24 mouse cellular contexts compared by ENCODE assay signal in the genomic region with DNA sequence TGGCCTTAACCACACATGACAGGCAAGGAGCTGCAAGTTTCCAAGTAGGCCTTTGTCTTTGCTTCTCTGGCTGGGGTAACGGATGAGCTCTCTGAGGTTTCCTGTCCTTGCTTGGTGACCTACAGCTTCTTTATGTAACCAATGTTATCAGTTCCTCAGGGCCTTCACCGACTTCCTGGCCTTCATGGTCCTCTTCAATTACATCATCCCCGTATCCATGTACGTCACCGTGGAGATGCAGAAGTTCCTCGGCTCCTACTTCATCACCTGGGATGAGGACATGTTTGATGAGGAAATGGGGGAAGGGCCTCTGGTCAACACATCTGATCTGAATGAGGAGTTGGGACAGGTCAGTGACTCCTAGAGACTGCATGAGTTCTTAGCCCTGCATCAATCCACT. TPM values are rescaled to one million over a fixed set of nuclear protein-coding genes. Genes with fewer than 3 reads are reported as not detected.
DNase-seq lines count a peak whose midpoint lies in the region; ATAC-seq and TF ChIP-seq lines count a peak whose summit lies in the region.
"Had no signal": no experiment of that assay in that cellular context is flagged by ENCODE, and none has a peak within 500 bp of the region (broad histone marks: within the 10 kb centered on the region; RNA-seq: fewer than 3 reads in every experiment).

No protein-coding gene starts in this region.

- no peak overlapping the region for H3K4me2 ChIP-seq in hindbrain, embryonic 13.5 days
- H3K4me2 ChIP-seq in lung, postnatal 0 days (replicated peaks; ENCODE audit: low read depth, low read length): no peak overlapping the region
- H3K4me2 ChIP-seq: embryonic facial prominence, embryonic 13.5 days; embryonic facial prominence, embryonic 15.5 days; forebrain, embryonic 12.5 days had no signal

- no peak for TF ChIP-seq EP300 in lung, postnatal 0 days (IDR thresholded peaks at IDR 0.05)

- H3K9ac ChIP-seq in hindbrain, embryonic 13.5 days: no peak overlapping the region
- H3K9ac ChIP-seq in lung, postnatal 0 days (replicated peaks; ENCODE audit: low read depth): no peak overlapping the region
- H3K9ac ChIP-seq: embryonic facial prominence, embryonic 13.5 days; embryonic facial prominence, embryonic 15.5 days; forebrain, embryonic 12.5 days had no signal

- no peaks in the 10 kb centered on the region for H3K27me3 ChIP-seq in hindbrain, embryonic 10.5 days (ENCODE audit: insufficient read depth, poor library complexity, severe bottlenecking)
- no peaks in the 10 kb centered on the region for H3K27me3 ChIP-seq in hindbrain, embryonic 13.5 days
- H3K27me3 ChIP-seq in megakaryocyte, embryonic 14.5 days (replicated peaks): peaks cover 2% of the 10 kb centered on the region
- no peaks in the 10 kb centered on the region for H3K27me3 ChIP-seq in limb, embryonic 10.5 days (ENCODE audit: low read depth, poor library complexity, severe bottlenecking)
- no peaks in the 10 kb centered on the region for H3K27me3 ChIP-seq in lung, postnatal 0 days (replicated peaks; ENCODE audit: insufficient read depth, low read length)
- H3K27me3 ChIP-seq: embryonic facial prominence, embryonic 13.5 days; embryonic facial prominence, embryonic 15.5 days; forebrain, embryonic 12.5 days had no signal

- peaks cover 80% of the 10 kb centered on the region for H3K4me1 ChIP-seq in hindbrain, embryonic 10.5 days (replicated peaks)
- H3K4me1 ChIP-seq in hindbrain, embryonic 13.5 days (replicated peaks): peaks cover 31% of the 10 kb centered on the region
- peaks cover 93% of the 10 kb centered on the region for H3K4me1 ChIP-seq in megakaryocyte, embryonic 14.5 days
- H3K4me1 ChIP-seq in limb, embryonic 10.5 days: 0 out of 2 replicates have a peak, but pooled peaks cover 5% of the 10 kb centered on the region
- H3K4me1 ChIP-seq in lung, postnatal 0 days (ENCODE audit: insufficient read depth, low read depth, low read length): peaks cover 6% of the 10 kb centered on the region
- H3K4me1 ChIP-seq: embryonic facial prominence, embryonic 13.5 days had no signal

- H3K27ac ChIP-seq in hindbrain, embryonic 10.5 days: peak overlapping the region; percentile 73
- H3K27ac ChIP-seq in hindbrain, embryonic 13.5 days: no peak overlapping the region
- H3K27ac ChIP-seq in limb, embryonic 10.5 days: no peak overlapping the region
- no peak overlapping the region for H3K27ac ChIP-seq in lung, postnatal 0 days (ENCODE audit: low read length)
- H3K27ac ChIP-seq: embryonic facial prominence, embryonic 13.5 days; embryonic facial prominence, embryonic 15.5 days; forebrain, embryonic 10.5 days; forebrain, embryonic 12.5 days had no signal

- WGBS in hindbrain, embryonic 10.5 days: 87% methylated on average over 6 of the region's 6 CpGs
- WGBS in hindbrain, embryonic 13.5 days: 87% methylated on average over 6 of the region's 6 CpGs
- 89% methylated on average over 6 of the region's 6 CpGs for WGBS in limb, embryonic 10.5 days
- 57% methylated on average over 6 of the region's 6 CpGs for WGBS in lung, postnatal 0 days

- no peak for ATAC-seq in hindbrain, embryonic 13.5 days (ENCODE audit: low FRiP score)
- peak; percentile 70 for ATAC-seq in granulocyte monocyte progenitor cell, adult 5-6 weeks (replicated peaks; ENCODE audit: poor library complexity, severe bottlenecking)
- ATAC-seq in lung, postnatal 0 days: no peak
- ATAC-seq: forebrain, embryonic 14.5 days; forebrain, embryonic 16.5 days had no signal

- H3K36me3 ChIP-seq in hindbrain, embryonic 10.5 days: peaks cover 74% of the 10 kb centered on the region
- peaks cover 81% of the 10 kb centered on the region for H3K36me3 ChIP-seq in hindbrain, embryonic 13.5 days
- H3K36me3 ChIP-seq in megakaryocyte, embryonic 14.5 days (replicated peaks; ENCODE audit: low read length): peaks cover 46% of the 10 kb centered on the region
- peaks cover 35% of the 10 kb centered on the region for H3K36me3 ChIP-seq in limb, embryonic 10.5 days
- H3K36me3 ChIP-seq in lung, postnatal 0 days (ENCODE audit: insufficient read depth, low read length): peaks cover 52% of the 10 kb centered on the region

- DNase-seq in hindbrain, embryonic 10.5 days (ENCODE audit: low spot score): no peak
- no peak for DNase-seq in limb, embryonic 10.5 days (ENCODE audit: low spot score)
- no peak for DNase-seq in lung, postnatal 0 days (ENCODE audit: low spot score)
- no peak for DNase-seq in left cerebral cortex, adult 18-20 months (ENCODE audit: low spot score in 2 of 2)
- DNase-seq: adrenal gland, adult 2 months; adrenal gland, postnatal 10 days; adrenal gland, postnatal 25 days; cerebellum, adult 11 months; cerebellum, adult 18-20 months; cerebellum, adult 8-10 months; cerebellum, adult 9-11 months; cerebellum, postnatal 14 days; cerebellum, postnatal 36 days; embryo, embryonic 11 days had no signal

- H3K9me3 ChIP-seq in hindbrain, embryonic 10.5 days: no peaks in the 10 kb centered on the region
- no peaks in the 10 kb centered on the region for H3K9me3 ChIP-seq in hindbrain, embryonic 13.5 days
- H3K9me3 ChIP-seq in megakaryocyte, embryonic 14.5 days: no peaks in the 10 kb centered on the region
- no peaks in the 10 kb centered on the region for H3K9me3 ChIP-seq in limb, embryonic 10.5 days (replicated peaks)
- no peaks in the 10 kb centered on the region for H3K9me3 ChIP-seq in lung, postnatal 0 days (ENCODE audit: low read length)
- H3K9me3 ChIP-seq: embryonic facial prominence, embryonic 13.5 days; embryonic facial prominence, embryonic 15.5 days; forebrain, embryonic 10.5 days; forebrain, embryonic 12.5 days had no signal

- H3K4me3 ChIP-seq in hindbrain, embryonic 10.5 days: no peak overlapping the region
- H3K4me3 ChIP-seq in hindbrain, embryonic 13.5 days: no peak overlapping the region
- H3K4me3 ChIP-seq in megakaryocyte, embryonic 14.5 days (replicated peaks): peak overlapping the region; percentile 12
- H3K4me3 ChIP-seq in limb, embryonic 10.5 days: no peak overlapping the region
- no peak overlapping the region for H3K4me3 ChIP-seq in lung, postnatal 0 days (ENCODE audit: low read depth, low read length)
- H3K4me3 ChIP-seq: embryonic facial prominence, embryonic 13.5 days; embryonic facial prominence, embryonic 15.5 days; erythroblast, embryonic 14.5 days; forebrain, embryonic 10.5 days; forebrain, embryonic 12.5 days had no signal

- no peak for TF ChIP-seq CTCF in lung, postnatal 0 days (IDR thresholded peaks at IDR 0.05)

RNA-seq across cellular contexts. Expression of a gene that starts 45.3 kb away (rescaled TPM):
- polyA plus RNA-seq in hindbrain, embryonic 10.5 days (2016; fragmentation: Nextera tagmentation; extraction: Ambion mirVana): 31.5 and 46.4 TPM in 2 replicates
- 119 and 125 TPM in 2 replicates for polyA plus RNA-seq in hindbrain, embryonic 13.5 days (2015; fragmentation: Nextera tagmentation; extraction: Ambion mirVana)
- 19.5 and 19.8 TPM in 2 replicates for total RNA-seq in granulocyte monocyte progenitor cell, adult 5-6 weeks (2014; fragmentation: Nextera tagmentation)
- 16.2 and 16.4 TPM in 2 replicates for total RNA-seq in granulocyte monocyte progenitor cell, adult 5-6 weeks (2017)
- polyA plus RNA-seq in megakaryocyte, embryonic 14.5 days (2012; ENCODE audit: insufficient read depth, low replicate concordance): 57.1 and 57.7 TPM in 2 replicates
- polyA plus RNA-seq in limb, embryonic 10.5 days (2016; fragmentation: Nextera tagmentation; extraction: Ambion mirVana): 5.7 and 10.3 TPM in 2 replicates
- 12.9 and 16.8 TPM in 2 replicates for polyA plus RNA-seq in lung, postnatal 0 days (2015; fragmentation: Nextera tagmentation; extraction: Ambion mirVana)
- 100 to 1,000 TPM; 239 to 243 TPM for total RNA-seq in left cerebral cortex, adult 18-20 months (2021)
